Mouse (Mus musculus): ENCODE data around the gene Gm16451. TPM values are rescaled to one million over a fixed set of nuclear protein-coding genes. Genes with fewer than 3 reads are reported as not detected.
"Not testable (repeated sequence)": the region's sequence is repeated elsewhere in the genome, so short reads cannot be mapped to it uniquely, and the experiment has no call there.

Gene Gm16451
- polyA plus RNA-seq (2012; rRNA removed), result not detected in 2 replicates

DNA sequence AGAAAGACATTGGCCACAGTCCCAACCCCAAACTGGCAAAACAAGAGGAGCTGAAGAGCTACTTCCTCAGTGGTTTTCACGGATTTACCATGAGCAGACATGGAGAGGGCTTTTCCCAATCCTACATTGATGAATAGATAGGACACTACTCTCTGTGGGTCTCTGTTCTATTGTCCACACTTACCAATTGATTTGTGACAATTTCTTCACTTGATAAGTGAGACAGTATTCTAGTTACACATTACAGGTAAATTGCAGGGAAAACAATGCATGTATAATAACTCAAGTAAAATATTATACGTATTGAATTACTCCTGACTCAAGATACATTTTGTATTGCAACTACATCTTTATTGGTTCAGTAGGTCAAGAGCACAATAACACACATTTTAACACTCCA lies at the start of gene Gm16451:
Gm16451 (minus strand) TSS at position 101 of the 400 bp plus-strand sequence.
- not testable (repeated sequence) for H3K27me3 ChIP-seq (ENCODE audit: control insufficient read depth, insufficient read depth, low read length)
- no CpG with 5 or more reads among the region's 2 CpGs for WGBS

GRCm38 (mm10) chr7:22163935-22164334 lies 45.9 kb upstream of the Gm16451 start, which contains the start of gene Vmn1r142:
Gene Vmn1r142, minus strand, starts transcription at chr7:22164035.
- H3K4me1 ChIP-seq (ENCODE audit: control insufficient read depth, insufficient read depth, low read length); DNase-seq; H3K27me3 ChIP-seq (ENCODE audit: control insufficient read depth, insufficient read depth, low read length); H3K4me3 ChIP-seq (replicated peaks; ENCODE audit: insufficient read depth, low read depth, low read length); H3K27ac ChIP-seq (ENCODE audit: insufficient read depth, low read length): not testable (repeated sequence)
- no CpG with 5 or more reads among the region's 3 CpGs for WGBS

More for the DNA sequence above, at the start of gene Gm16451:
- DNase-seq; H3K4me3 ChIP-seq (replicated peaks; ENCODE audit: insufficient read depth, low read depth, low read length); H3K27ac ChIP-seq (ENCODE audit: insufficient read depth, low read length); H3K4me1 ChIP-seq (ENCODE audit: control insufficient read depth, insufficient read depth, low read length): not testable (repeated sequence)

GRCm38 (mm10) chr7:22134641-22135040 lies 16.6 kb upstream of the Gm16451 start, which contains the start of gene Gm10666:
Gene Gm10666, minus strand, starts transcription at chr7:22134741.
- no CpG with 5 or more reads among the region's 5 CpGs for WGBS
- DNase-seq; H3K4me1 ChIP-seq (ENCODE audit: control insufficient read depth, insufficient read depth, low read length); H3K27ac ChIP-seq (ENCODE audit: insufficient read depth, low read length); H3K4me3 ChIP-seq (replicated peaks; ENCODE audit: insufficient read depth, low read depth, low read length); H3K27me3 ChIP-seq (ENCODE audit: control insufficient read depth, insufficient read depth, low read length): not testable (repeated sequence)

DNA sequence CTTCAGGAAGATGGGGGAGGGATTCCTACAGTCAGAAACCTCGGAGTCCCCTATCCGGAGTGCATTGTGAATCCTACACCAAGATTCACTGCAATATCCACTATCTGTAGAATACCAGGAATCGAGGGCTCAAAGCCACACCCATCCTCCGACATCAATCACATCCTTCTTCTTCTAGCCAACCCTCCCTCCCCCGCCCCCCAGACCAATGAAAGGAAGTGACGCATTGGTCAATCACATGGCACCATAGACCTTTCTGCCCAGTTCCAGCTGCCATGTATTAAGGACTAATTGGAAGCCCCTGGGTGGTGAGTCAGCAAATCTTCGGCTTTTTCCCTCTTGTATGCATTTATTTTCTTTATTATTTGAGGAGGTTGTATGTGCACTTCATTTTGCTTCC lies 49.3 kb downstream of the Gm16451 start, which contains the start of gene Vmn1r139:
Vmn1r139 (plus strand) TSS at position 301 of the 400 bp plus-strand sequence.
- H3K27me3 ChIP-seq (ENCODE audit: control insufficient read depth, insufficient read depth, low read length), result not testable (repeated sequence)
- no CpG with 5 or more reads among the region's 7 CpGs for WGBS

More for the DNA sequence above, 49.3 kb downstream of the Gm16451 start, which contains the start of gene Vmn1r139:
- not testable (repeated sequence) for DNase-seq; H3K4me1 ChIP-seq (ENCODE audit: control insufficient read depth, insufficient read depth, low read length); H3K4me3 ChIP-seq (replicated peaks; ENCODE audit: insufficient read depth, low read depth, low read length); H3K27ac ChIP-seq (ENCODE audit: insufficient read depth, low read length)

Other genes with a start within 250 kb of the Gm16451 start
- not detected in 2 replicates for gene Gm5891, start 197.0 kb downstream of the Gm16451 start, polyA plus RNA-seq (2012; rRNA removed)
- gene Vmn1r137, start 123.7 kb downstream of the Gm16451 start, polyA plus RNA-seq (2012; rRNA removed), result not detected in 2 replicates
- not detected in 2 replicates for gene Vmn1r138, start 89.3 kb downstream of the Gm16451 start, polyA plus RNA-seq (2012; rRNA removed)
- gene Gm6176, start 61.9 kb downstream of the Gm16451 start, polyA plus RNA-seq (2012; rRNA removed), result not detected in 2 replicates
- gene Vmn1r139, start 49.2 kb downstream of the Gm16451 start, polyA plus RNA-seq (2012; rRNA removed), result not detected in 2 replicates
- gene Gm10666, start 16.5 kb upstream of the Gm16451 start, polyA plus RNA-seq (2012; rRNA removed), result not detected in 2 replicates
- gene Vmn1r142, start 45.8 kb upstream of the Gm16451 start, polyA plus RNA-seq (2012; rRNA removed), result not detected in 2 replicates
- not detected in 2 replicates for gene Vmn1r143, start 71.1 kb upstream of the Gm16451 start, polyA plus RNA-seq (2012; rRNA removed)
- not detected in 2 replicates for gene Gm8653, start 83.0 kb upstream of the Gm16451 start, polyA plus RNA-seq (2012; rRNA removed)
- not detected in 2 replicates for gene Gm8453, start 111.2 kb upstream of the Gm16451 start, polyA plus RNA-seq (2012; rRNA removed)
- gene Gm4187, start 211.5 kb upstream of the Gm16451 start, polyA plus RNA-seq (2012; rRNA removed), result not detected in 2 replicates

All from cerebellum, adult 2 months (tissue).